Mouse (Mus musculus) midbrain, embryonic 11.5 days (tissue): ENCODE data around the gene Selplg. TPM values are rescaled to one million over a fixed set of nuclear protein-coding genes. Genes with fewer than 3 reads are reported as not detected.
"Not testable (repeated sequence)": the region's sequence is repeated elsewhere in the genome, so short reads cannot be mapped to it uniquely, and the experiment has no call there.

Experiments
- ATAC-seq: fragments of 200-750 bp; cut with Nextera tagmentation; 2 replicates; pipeline ENCODE4 v1.8.0; 2017; ENCODE audit warnings: moderate TSS enrichment, moderate library complexity; ENCODE audit not compliant: low FRiP score
- DNase-seq: peaks from one replicate; pipeline ENCODE4 v3.0.0; 2015; ENCODE audit warnings: low spot score; ENCODE audit errors: missing footprints
- H3K27ac ChIP-seq: fragments of 300-500 bp; sonication (generic); 2 replicates; pipeline ENCODE4 v1.5.1; 2014; ENCODE audit warnings: low read depth, low read length
- H3K27me3 ChIP-seq: fragments of 300-500 bp; sonication (generic); 2 replicates; pipeline ENCODE4 v1.6.1; 2014; ENCODE audit warnings: mild to moderate bottlenecking, low read length, moderate library complexity, mixed read lengths; ENCODE audit not compliant: control insufficient read depth, insufficient read depth
- H3K36me3 ChIP-seq: fragments of 300-500 bp; sonication (generic); 2 replicates; pipeline ENCODE4 v1.6.1; 2014; ENCODE audit warnings: mild to moderate bottlenecking, low read length, moderate library complexity, mixed read lengths; ENCODE audit not compliant: control insufficient read depth, insufficient read depth
- H3K4me1 ChIP-seq: fragments of 300-500 bp; sonication (generic); 2 replicates; pipeline ENCODE4 v1.6.1; 2014; ENCODE audit warnings: low read length; ENCODE audit not compliant: control insufficient read depth, insufficient read depth
- H3K4me2 ChIP-seq: fragments of 300-500 bp; sonication (generic); 2 replicates; pipeline ENCODE4 v1.6.1; 2014; ENCODE audit warnings: mild to moderate bottlenecking, moderate library complexity
- H3K4me3 ChIP-seq: fragments of 300-500 bp; sonication (generic); 2 replicates; pipeline ENCODE4 v1.5.1; 2014; ENCODE audit warnings: low read depth, low read length
- H3K9ac ChIP-seq: fragments of 300-500 bp; sonication (generic); 2 replicates; pipeline ENCODE4 v1.6.1; 2014; ENCODE audit warnings: low read length
- H3K9me3 ChIP-seq: fragments of 300-500 bp; sonication (generic); 2 replicates; pipeline ENCODE4 v1.6.1; 2016; ENCODE audit warnings: low read length; ENCODE audit not compliant: control insufficient read depth
- WGBS: fragments of 180-500 bp; shearing (Covaris S2); extraction: QIAGEN DNeasy Blood & Tissue Kit; methylation state at CpG from one replicate; pipeline ENCODE4 v1.1.7; 2014; 5-methylcytosine and 5-hydroxymethylcytosine counted together
- polyA plus RNA-seq: library from polyadenylated mRNA; unstranded; fragments of >200 nt; fragmentation: Nextera tagmentation; extraction: Ambion mirVana; gene quantifications from 2 replicates; pipeline ENCODE4 v1.2.1, GENCODE M21; 2014

The Selplg gene
- polyA plus RNA-seq, 1 experiment from 2014 or later = 1.3 TPM

- peak overlapping the region; percentile 17; the same call in 1 of the 2 replicates for H3K4me2 ChIP-seq
Observed at GRCm38 (mm10) chr5:113796401-113797148, 35.9 kb downstream of the Selplg start.

DNA sequence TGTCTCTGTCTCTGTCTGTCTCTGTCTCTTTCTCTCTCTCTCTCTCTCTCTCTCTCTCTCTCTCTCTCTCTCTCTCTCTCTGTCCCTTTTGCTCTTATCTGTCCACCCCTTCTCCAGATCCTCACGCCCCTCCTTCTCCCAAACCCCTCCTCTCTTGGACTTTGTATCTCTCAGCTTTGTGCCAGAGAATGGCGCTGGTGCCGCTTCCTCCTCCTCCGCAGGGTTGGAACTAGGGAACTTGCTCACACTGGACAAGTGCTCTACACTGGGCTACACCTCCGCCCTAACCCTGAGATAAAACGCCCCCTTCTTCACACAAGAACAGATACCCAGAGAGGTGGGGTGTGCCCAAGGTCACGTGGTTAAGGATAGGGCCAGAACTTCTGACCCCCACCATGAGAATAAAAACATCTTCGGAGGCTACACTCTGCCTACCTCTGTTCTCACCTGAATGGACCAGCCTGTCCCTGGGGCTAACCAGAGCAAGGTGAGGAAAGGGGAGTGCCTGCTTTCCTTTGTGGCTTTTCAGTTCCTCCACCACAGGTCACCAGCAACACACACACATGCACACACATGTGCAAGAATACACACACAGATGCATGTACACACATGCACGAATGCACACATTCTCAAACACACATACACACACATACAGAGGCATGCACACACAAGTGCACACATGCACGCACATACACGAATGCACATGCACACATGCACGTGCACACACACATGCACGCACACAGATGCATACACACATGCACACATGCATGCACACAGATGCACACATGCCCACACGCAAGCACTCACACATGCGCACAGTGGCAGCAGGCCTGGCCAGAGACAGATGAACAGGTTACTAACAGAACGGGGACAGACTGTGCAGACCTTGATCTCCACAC, 41.0 kb downstream of the Selplg start:
- Histone ChIP-seq H3K4me1 (peaks cover 5% of the 10 kb centered on the region; the same call in 1 of the 2 replicates), H3K9me3 (no peaks in the 10 kb centered on the region), H3K4me2 (no peak overlapping the region), H3K9ac (no peak overlapping the region), H3K27ac (no peak overlapping the region), H3K36me3 (no peaks in the 10 kb centered on the region), H3K27me3 (no peaks in the 10 kb centered on the region), H3K4me3 (no peak overlapping the region)
- WGBS = 85% methylated on average over 16 of the region's 16 CpGs
- DNase-seq (peak; percentile 57), ATAC-seq (no peak)

More at GRCm38 (mm10) chr5:113796401-113797148, 35.9 kb downstream of the Selplg start:
- 8% methylated on average over 13 of the region's 13 CpGs for WGBS
- 0 out of 2 replicates have a peak, but pooled peaks have one; percentile 20 for ATAC-seq
- Histone ChIP-seq H3K4me1 (peaks cover 17% of the 10 kb centered on the region), H3K9me3 (no peaks in the 10 kb centered on the region), H3K4me3 (no peak overlapping the region), H3K27ac (no peak overlapping the region), H3K9ac (peak overlapping the region; percentile 9; the same call in 1 of the 2 replicates), H3K27me3 (0 out of 2 replicates have a peak, but pooled peaks cover 4% of the 10 kb centered on the region), H3K36me3 (no peaks in the 10 kb centered on the region)
- DNase-seq = peak; percentile 88

GRCm38 (mm10) chr5:113790453-113791196, 41.8 kb downstream of the Selplg start:
- 79% methylated on average over 11 of the region's 11 CpGs for WGBS
- no peaks in the 10 kb centered on the region for H3K27me3 ChIP-seq
- H3K36me3 ChIP-seq = no peaks in the 10 kb centered on the region
- H3K4me2 ChIP-seq = no peak overlapping the region
- no peak overlapping the region for H3K9ac ChIP-seq
- 0 out of 2 replicates have a peak, but pooled peaks cover 5% of the 10 kb centered on the region for H3K4me1 ChIP-seq
- ATAC-seq = no peak
- H3K4me3 ChIP-seq = no peak overlapping the region
- H3K27ac ChIP-seq = no peak overlapping the region
- peak; percentile 68 for DNase-seq
- no peaks in the 10 kb centered on the region for H3K9me3 ChIP-seq

- WGBS = 55% methylated on average over 7 of the region's 7 CpGs
- ATAC-seq (no peak), DNase-seq (peak; percentile 60)
- no peaks in the 10 kb centered on the region for H3K27me3 ChIP-seq
- H3K4me2 ChIP-seq = no peak overlapping the region
- H3K4me1 ChIP-seq = 0 out of 2 replicates have a peak, but pooled peaks cover 5% of the 10 kb centered on the region
- H3K9ac ChIP-seq = no peak overlapping the region
- H3K9me3 ChIP-seq = no peaks in the 10 kb centered on the region
- H3K36me3 ChIP-seq = no peaks in the 10 kb centered on the region
- H3K27ac ChIP-seq = no peak overlapping the region
- H3K4me3 ChIP-seq = no peak overlapping the region
Observed at GRCm38 (mm10) chr5:113789075-113789788, 43.2 kb downstream of the Selplg start.

GRCm38 (mm10) chr5:113788645-113789044, 43.8 kb downstream of the Selplg start:
- WGBS = 38% methylated on average over 6 of the region's 6 CpGs

DNA sequence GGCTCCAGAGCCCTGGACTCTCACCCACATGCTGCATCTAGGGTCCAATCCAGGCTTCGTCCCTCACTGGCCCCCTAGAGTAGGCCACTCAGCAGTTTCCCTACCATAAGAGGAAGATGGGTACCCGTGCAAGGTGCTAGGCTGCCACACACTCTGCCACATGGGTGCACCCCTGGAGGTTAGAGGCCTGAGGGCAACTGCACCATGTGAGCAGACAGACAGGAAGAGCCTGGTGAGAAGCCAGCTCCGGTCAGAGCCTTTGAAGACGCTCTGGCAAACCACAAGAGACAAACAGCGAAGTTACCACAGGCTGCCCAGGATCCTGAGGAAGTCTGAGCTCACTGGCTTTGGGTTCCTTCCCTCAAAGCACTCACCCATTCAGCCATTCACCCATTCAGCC, 45.5 kb downstream of the Selplg start:
- Histone ChIP-seq H3K4me2 (no peak overlapping the region), H3K36me3 (no peaks in the 10 kb centered on the region), H3K9me3 (no peaks in the 10 kb centered on the region), H3K4me1 (0 out of 2 replicates have a peak, but pooled peaks cover 5% of the 10 kb centered on the region), H3K4me3 (no peak overlapping the region), H3K27ac (no peak overlapping the region), H3K9ac (no peak overlapping the region), H3K27me3 (no peaks in the 10 kb centered on the region; the same call in 1 of the 2 replicates)
- peak; percentile 62 for DNase-seq
- 82% methylated on average over 5 of the region's 5 CpGs for WGBS
- ATAC-seq = no peak

More at GRCm38 (mm10) chr5:113788645-113789044, 43.8 kb downstream of the Selplg start:
- DNase-seq (peak; percentile 69), ATAC-seq (no peak)
- H3K4me2 ChIP-seq = no peak overlapping the region
- no peaks in the 10 kb centered on the region for H3K36me3 ChIP-seq
- H3K27me3 ChIP-seq = no peaks in the 10 kb centered on the region; the same call in 1 of the 2 replicates
- H3K27ac ChIP-seq = no peak overlapping the region
- 0 out of 2 replicates have a peak, but pooled peaks cover 5% of the 10 kb centered on the region for H3K4me1 ChIP-seq
- H3K4me3 ChIP-seq = no peak overlapping the region
- H3K9me3 ChIP-seq = no peaks in the 10 kb centered on the region
- H3K9ac ChIP-seq = no peak overlapping the region

DNA sequence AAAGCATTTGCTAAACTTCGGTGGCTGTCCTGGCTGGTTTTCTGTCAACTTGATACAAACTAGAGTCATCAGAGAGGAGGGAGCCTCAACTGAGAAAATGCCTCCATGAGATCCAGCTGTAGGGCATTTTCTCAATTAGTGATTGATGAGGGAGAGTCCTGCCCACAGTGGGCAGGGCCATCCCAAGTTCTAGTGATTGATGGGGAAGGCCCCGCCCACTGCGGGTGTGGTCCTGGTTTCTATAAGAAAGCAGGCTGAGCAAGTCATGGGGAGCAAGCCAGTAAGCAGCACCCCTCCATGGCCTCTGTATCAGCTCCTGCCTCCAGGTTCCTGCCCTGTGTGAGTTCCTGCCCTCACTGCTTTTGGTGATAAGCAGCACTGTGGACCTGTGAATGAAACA, 48.3 kb downstream of the Selplg start:
- not testable (repeated sequence) for H3K36me3 ChIP-seq, H3K4me2 ChIP-seq, H3K9ac ChIP-seq, H3K27me3 ChIP-seq, H3K27ac ChIP-seq, H3K4me1 ChIP-seq, ATAC-seq, H3K9me3 ChIP-seq, H3K4me3 ChIP-seq
- 25% methylated on average over 3 of the region's 3 CpGs for WGBS
- peak; percentile 54 for DNase-seq

GRCm38 (mm10) chr5:113783581-113784001, 48.9 kb downstream of the Selplg start:
- H3K4me1 ChIP-seq = no peaks in the 10 kb centered on the region
- ATAC-seq (no peak), DNase-seq (no peak)
- H3K9me3 ChIP-seq = no peaks in the 10 kb centered on the region; the same call in 1 of the 2 replicates
- H3K9ac ChIP-seq = no peak overlapping the region
- H3K27me3 ChIP-seq = no peaks in the 10 kb centered on the region; the same call in 1 of the 2 replicates
- H3K36me3 ChIP-seq = no peaks in the 10 kb centered on the region
- H3K27ac ChIP-seq = no peak overlapping the region
- no peak overlapping the region for H3K4me3 ChIP-seq
- WGBS = 19% methylated on average over 12 of the region's 12 CpGs
- no peak overlapping the region for H3K4me2 ChIP-seq
